Mouse (Mus musculus) right cerebral cortex, postnatal 14 days (tissue): Measurements from ENCODE around the gene Zbtb37.

ENCODE experiments used
- DNase-seq: peaks from one replicate; pipeline ENCODE4 v3.0.0; 2022

The Zbtb37 gene

DNA sequence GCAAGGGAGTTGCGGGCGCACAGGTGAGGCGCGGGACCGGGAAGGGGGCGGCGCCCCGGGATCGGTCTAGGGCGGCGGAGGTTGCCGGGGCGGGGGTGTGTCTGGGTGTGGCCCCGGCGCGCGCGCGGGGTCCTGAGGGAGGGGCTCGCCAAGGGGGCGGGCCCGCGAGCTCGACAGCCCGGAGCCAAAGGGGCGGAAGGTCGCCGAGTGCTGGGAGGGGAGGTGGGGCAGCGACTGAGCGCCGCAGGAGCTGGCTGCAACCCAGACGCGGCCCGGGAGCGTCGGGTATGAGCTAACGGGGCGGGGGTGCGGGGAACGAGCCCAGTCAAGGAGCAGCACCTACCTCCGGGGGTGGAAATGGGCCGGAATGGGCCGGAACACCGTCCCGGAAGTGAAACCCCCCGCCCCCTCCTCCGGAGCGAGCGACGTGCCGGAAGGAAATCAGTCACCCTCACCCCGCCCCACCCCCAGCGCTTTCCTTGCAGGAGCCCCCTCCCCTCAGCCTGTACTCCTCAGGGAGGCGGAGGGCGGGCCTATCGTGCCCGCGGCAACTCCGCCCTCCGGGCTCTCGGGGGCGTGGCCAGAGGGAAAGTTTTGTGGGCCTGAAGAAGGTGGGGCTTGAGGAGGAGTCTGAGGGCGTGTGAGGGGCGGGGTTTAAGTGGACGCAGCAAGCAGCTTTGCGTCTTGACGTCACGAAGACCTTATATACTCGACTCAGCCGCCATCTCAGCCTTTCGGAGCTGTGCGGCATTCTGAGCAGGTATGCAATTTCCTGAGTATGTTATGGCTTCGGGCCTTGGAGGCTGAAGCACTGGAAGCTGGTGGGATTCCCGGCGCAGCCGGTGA is at the start of gene Zbtb37:
Zbtb37 (minus strand) TSS at position 415 of the 846 bp plus-strand sequence.
- DNase-seq = peak; percentile 95

DNA sequence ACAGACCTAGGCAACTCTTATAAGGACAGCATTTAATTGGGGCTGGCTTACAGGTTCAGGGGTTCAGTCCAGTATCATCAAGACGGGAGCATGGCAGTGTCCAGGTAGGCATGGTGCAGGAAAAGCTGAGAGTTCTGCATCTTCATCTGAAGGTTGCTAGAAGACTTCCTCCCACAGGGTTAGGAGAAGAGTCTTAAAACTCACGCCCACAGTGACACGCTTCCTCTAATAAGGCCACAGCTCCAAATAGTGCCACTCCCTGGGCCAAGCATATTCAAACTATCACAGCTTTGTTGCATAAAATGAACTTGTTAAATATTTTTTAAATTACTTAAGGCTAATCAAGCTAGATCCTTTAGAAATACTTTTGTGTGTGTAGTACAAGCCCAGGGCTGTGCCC is 42.6 kb upstream of the Zbtb37 start:
- no peak for DNase-seq

DNA sequence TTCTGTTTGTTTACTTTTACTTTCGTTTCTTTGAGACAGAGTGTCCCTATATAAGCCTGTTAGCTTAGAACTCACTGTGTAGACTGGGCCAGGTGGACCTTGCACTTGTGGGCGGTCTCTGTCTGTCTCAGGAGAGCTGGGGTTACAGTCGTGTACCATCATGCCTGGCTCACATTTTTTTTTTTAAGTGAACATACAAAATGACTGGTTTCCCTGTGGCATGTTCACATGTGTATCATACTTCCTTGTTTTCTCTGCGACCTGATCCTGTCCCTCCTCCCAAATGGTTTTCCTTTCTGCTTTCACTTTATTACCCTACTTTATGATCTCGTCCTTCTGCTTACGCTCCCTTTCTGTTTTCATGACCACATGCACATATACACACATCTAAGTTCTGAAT is 41.6 kb upstream of the Zbtb37 start:
- DNase-seq = no peak

DNA sequence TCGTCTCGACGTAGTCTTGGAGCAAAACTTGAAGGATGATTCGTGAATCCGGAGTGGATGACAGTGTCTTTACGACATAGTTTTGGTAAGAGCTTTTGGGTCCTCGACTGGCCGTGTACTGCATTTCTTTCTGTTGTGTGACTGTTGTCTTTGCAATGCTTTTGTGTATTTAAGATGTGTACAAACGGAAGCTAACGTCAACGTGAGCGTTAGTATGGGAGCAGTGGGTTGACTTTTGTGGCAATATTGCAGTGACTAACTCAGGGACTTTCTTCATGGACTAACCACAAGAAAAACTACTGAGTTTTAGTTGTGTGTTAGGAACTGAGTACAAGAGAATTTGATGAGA is 36.6 kb upstream of the Zbtb37 start:
- no peak for DNase-seq

DNA sequence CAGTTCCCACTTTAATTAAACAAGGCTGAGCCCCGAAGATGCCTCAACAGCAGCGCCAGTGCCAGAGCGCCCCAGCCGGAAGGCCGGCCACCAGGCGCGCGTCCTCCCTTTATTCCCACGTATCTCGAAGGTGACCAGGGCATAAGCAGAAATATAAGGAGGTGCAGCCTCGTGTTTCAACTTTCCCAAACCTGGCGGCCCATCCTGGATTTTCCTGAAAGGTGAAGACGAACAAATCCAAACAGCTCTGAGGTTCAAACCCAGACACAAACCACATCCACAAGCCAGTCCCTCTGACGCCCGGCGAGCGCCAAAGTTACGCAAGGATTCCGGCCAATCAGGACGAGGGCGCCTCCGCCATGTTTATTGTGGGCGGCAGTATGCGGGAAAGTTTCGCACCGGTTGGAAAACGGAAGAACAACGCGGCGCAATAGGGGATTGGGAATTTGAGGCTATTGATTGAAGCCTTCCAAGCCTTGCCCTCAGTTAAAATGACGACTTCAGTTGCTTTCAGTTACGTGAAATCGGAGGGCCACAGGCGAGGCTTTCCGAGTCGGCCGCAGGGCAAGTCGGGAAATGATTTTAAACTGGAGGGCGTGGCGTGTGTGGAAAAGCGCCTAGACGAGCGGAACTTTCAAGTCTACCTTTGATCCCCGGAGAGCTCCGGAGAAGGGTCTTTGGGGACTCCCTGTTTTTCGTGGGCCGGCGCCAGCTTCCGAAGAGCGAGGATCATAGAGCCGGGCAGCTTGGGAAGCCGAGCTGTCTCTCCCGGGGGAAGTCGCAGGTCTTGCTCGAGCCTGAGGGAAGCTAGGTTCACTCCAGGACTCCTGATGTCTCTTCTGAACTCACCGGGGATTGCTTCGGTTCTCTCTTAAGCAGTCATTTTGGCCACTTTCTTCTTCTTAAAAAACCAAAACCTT is 36.0 kb upstream of the Zbtb37 start, which contains the start of the genes Dars2 and Cenpl:
Dars2 (minus strand) TSS at position 307 of the 920 bp plus-strand sequence.
Cenpl (plus strand) TSS at position 362 of the 920 bp plus-strand sequence.
- DNase-seq = peak; percentile 95

DNA sequence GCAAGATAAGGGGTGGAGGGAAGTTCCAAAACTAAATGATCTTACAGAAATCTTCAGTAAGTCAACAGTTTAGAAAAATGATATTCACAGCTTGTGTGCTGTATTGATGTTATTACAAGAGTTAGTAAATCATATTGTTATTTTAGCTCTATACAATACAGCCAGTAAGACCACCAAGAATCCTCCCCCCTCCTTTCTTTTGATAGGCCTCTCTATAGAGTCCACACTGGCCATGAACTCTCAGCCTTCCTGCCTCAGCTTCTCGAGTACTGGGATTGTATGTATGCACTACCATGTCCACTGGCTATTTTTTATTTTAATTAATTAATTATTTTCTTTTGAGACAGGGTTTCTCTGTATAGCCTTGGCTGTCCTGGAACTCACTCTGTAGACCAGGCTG is 28.7 kb upstream of the Zbtb37 start:
- no peak for DNase-seq

- no peak for DNase-seq
Measured at GRCm38 (mm10) chr1:161057164-161057563, 22.5 kb upstream of the Zbtb37 start.

DNA sequence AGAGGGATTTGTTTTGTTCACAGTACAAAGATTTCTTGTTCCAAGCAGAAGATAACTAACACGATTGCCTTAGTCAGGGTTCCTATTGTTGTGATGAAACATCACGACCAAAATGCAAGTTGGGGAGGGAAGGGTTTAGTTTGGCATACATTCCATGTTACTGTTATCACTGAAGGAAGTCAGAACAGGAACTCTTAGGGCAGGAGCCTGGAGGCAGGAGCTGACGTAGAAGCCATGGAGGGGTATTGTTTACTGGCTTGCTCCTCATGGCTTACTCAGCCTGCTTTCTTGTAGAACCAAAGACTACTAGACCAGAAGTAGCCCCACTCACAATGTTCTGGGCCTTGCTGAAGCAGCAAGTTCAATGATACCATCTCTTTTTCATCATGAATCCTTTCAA is 12.3 kb upstream of the Zbtb37 start:
- DNase-seq = no peak

GRCm38 (mm10) chr1:161041261-161042020 is 6.8 kb upstream of the Zbtb37 start:
- DNase-seq = no peak

- DNase-seq = no peak
Measured at GRCm38 (mm10) chr1:161040855-161041254, 6.2 kb upstream of the Zbtb37 start.

DNA sequence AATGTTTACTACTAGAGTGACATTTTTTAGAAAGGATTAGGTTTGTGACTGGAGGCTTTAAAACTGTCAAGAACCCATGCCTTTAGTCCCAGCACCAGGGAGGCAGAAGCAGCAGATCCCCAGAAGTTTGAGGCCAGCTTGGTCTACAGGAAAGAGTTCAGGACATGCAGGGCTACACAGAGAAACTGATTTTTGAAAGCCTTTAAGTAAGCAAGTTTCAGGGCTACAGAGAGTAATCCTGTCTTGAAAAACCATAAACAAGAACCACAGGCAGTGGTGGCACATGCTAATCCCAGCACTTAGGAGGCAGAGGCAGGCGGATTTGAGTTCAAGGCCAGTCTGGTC is 5.7 kb upstream of the Zbtb37 start:
- no peak for DNase-seq

- DNase-seq = no peak
Measured at GRCm38 (mm10) chr1:161039741-161040425, 5.2 kb upstream of the Zbtb37 start.

GRCm38 (mm10) chr1:161038968-161039721 is 4.5 kb upstream of the Zbtb37 start:
- DNase-seq = no peak

DNA sequence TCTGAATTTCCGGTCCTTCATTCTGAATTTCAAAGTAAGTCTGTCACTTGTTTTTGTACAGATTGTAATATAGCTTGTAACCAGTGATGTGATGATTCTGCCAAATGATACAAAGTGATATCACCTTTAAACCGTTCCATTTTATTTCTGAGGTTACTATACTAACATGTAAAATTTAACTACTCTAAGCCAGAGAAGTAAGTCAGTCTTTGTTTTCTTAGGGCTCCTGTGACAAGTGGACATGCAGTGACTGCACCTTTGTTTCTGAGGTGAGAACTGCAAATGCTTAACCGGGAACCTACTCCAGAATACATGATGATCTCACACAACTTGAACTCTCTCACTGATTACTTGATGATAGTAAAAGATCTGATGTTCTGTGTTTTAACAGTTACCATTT is 3.4 kb upstream of the Zbtb37 start:
- no peak for DNase-seq

- DNase-seq = no peak
Measured at GRCm38 (mm10) chr1:161037599-161037998, 3.0 kb upstream of the Zbtb37 start.

GRCm38 (mm10) chr1:161037026-161037425 is 2.4 kb upstream of the Zbtb37 start:
- DNase-seq = no peak

GRCm38 (mm10) chr1:161036411-161036841 is 1.8 kb upstream of the Zbtb37 start:
- DNase-seq = no peak

- DNase-seq = no peak
Measured at GRCm38 (mm10) chr1:161035786-161036404, 1.2 kb upstream of the Zbtb37 start.

DNA sequence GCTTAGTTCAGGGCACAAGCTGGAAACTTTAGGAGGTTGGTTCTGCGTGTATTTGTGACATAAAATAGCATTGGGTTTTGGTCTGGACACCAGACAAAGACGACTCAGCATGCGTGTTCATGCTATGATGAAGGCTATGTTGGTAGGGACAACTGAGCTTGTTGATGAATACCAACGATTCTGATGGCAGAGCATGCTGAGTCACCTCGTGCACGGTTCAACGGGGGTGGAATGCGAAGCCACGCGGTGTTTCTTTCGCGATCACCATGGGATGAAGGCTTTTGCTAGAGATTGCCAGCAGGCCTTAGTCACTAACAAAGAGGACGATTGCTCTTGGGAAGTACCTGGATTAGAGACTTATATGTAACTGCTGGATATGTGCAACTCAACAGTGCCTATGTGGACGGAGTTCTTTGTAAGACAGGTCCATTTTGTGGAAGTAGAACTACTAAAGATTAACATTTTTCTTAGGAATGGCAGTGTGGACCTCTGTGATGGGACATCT is 684 bp upstream of the Zbtb37 start:
- peak; percentile 53 for DNase-seq

GRCm38 (mm10) chr1:161033856-161034434 is 704 bp downstream of the Zbtb37 start:
- DNase-seq = no peak

- DNase-seq = no peak
Measured at GRCm38 (mm10) chr1:161032345-161032744, 2.3 kb downstream of the Zbtb37 start.
